In genomic region chr5:100526164-100526563, GRCm38 (mm10) we compare ENCODE assay signal across 10 mouse cellular contexts. TPM values are rescaled to one million over a fixed set of nuclear protein-coding genes. Genes with fewer than 3 reads are reported as not detected.
DNase-seq lines count a peak whose midpoint lies in the region; ATAC-seq and TF ChIP-seq lines count a peak whose summit lies in the region.
"Had no signal": no experiment of that assay in that cellular context is flagged by ENCODE, and none has a peak within 500 bp of the region (broad histone marks: within the 10 kb centered on the region; RNA-seq: fewer than 3 reads in every experiment).

No protein-coding gene starts in this region.

- H3K27me3 ChIP-seq in liver, postnatal 0 days (ENCODE audit: insufficient read depth, low read length): no peaks in the 10 kb centered on the region
- no peaks in the 10 kb centered on the region for H3K27me3 ChIP-seq in spleen, adult 2 months (ENCODE audit: control insufficient read depth, insufficient read depth, low read length)
- H3K27me3 ChIP-seq: stomach, embryonic 15.5 days had no signal

- intact Hi-C loops in left cerebral cortex, postnatal 10 days (cut with DNase I): no loop called here
- intact Hi-C loops in left cerebral cortex, postnatal 36 days (cut with DNase I): no loop called here

- H3K4me3 ChIP-seq in liver, postnatal 0 days (ENCODE audit: low read depth, low read length): no peak overlapping the region
- H3K4me3 ChIP-seq in spleen, adult 2 months (ENCODE audit: extremely low read depth, insufficient read depth, insufficient read length): peak overlapping the region; percentile 27; the same call in 1 of the 2 replicates
- H3K4me3 ChIP-seq: stomach, embryonic 15.5 days had no signal

- WGBS in liver, postnatal 0 days (ENCODE audit: insufficient replicate concordance): 32% methylated on average over 7 of the region's 7 CpGs
- WGBS in spleen, adult 2 months: 5% methylated on average over 7 of the region's 7 CpGs

- TF ChIP-seq EP300 in liver, postnatal 0 days (IDR thresholded peaks at IDR 0.05; ENCODE audit: low read depth): no peak

- peak; percentile 20; the same call in 1 of the 2 replicates for TF ChIP-seq CTCF in liver, postnatal 0 days (IDR thresholded peaks at IDR 0.05; ENCODE audit: low read depth)
- TF ChIP-seq CTCF in spleen, adult 2 months (IDR thresholded peaks at IDR 0.05; ENCODE audit: extremely low read depth, insufficient read depth, insufficient read length, insufficient replicate concordance): no peak

- no peak for TF ChIP-seq POLR2A in spleen, adult 2 months (IDR thresholded peaks at IDR 0.05; ENCODE audit: low read depth, low read length)

- peaks cover 26% of the 10 kb centered on the region for H3K36me3 ChIP-seq in liver, postnatal 0 days (replicated peaks; ENCODE audit: insufficient read depth, low read length)
- H3K36me3 ChIP-seq in spleen, adult 2 months (ENCODE audit: control insufficient read depth, insufficient read depth, low read length): peaks cover 22% of the 10 kb centered on the region

- H3K27ac ChIP-seq in liver, postnatal 0 days (ENCODE audit: low read depth): no peak overlapping the region
- H3K27ac ChIP-seq in spleen, adult 2 months (ENCODE audit: insufficient read depth, low read length): peak overlapping the region; percentile 63
- H3K27ac ChIP-seq: stomach, embryonic 15.5 days had no signal

- 0 out of 2 replicates have a peak, but pooled peaks cover 3% of the 10 kb centered on the region for H3K4me1 ChIP-seq in liver, postnatal 0 days (ENCODE audit: insufficient read depth)
- H3K4me1 ChIP-seq in spleen, adult 2 months (ENCODE audit: control insufficient read depth, insufficient read depth, insufficient read length): peaks cover 5% of the 10 kb centered on the region
- H3K4me1 ChIP-seq: stomach, embryonic 15.5 days had no signal

- peak; percentile 74 for ATAC-seq in liver, postnatal 0 days

- H3K9ac ChIP-seq in liver, postnatal 0 days (replicated peaks): no peak overlapping the region
- H3K9ac ChIP-seq: stomach, embryonic 15.5 days had no signal

- no peaks in the 10 kb centered on the region for H3K9me3 ChIP-seq in liver, postnatal 0 days (ENCODE audit: low read length)
- H3K9me3 ChIP-seq: stomach, embryonic 15.5 days had no signal

- H3K4me2 ChIP-seq in liver, postnatal 0 days (ENCODE audit: low read depth, low read length): 0 out of 2 replicates have a peak overlapping the region, but pooled peaks have one; percentile 22
- H3K4me2 ChIP-seq: stomach, embryonic 15.5 days had no signal

- DNase-seq in left cerebral cortex, postnatal 10 days (ENCODE audit: extremely low spot score in 1 of 2, low spot score in 2 of 2): peak; percentile 37 to 45
- DNase-seq in left cerebral cortex, postnatal 36 days (ENCODE audit: low spot score in 2 of 2): no peak
- peak; percentile 51 to 57 for DNase-seq in heart, adult 9 months (ENCODE audit: low spot score in 2 of 2)
- peak; percentile 42 for DNase-seq in liver, postnatal 0 days
- peak; percentile 67 for DNase-seq in spleen, adult 2 months (ENCODE audit: low read depth in 1 of 2, low spot score in 2 of 2)
- no peak for DNase-seq in cerebellum, postnatal 36 days
- no peak for DNase-seq in embryo, embryonic 11 days
- no peak for DNase-seq in c-Kit-positive CD71-positive TER-119-positive erythroid progenitor cells, embryonic 14.5 days (ENCODE audit: low spot score)

RNA-seq across cellular contexts. Expression of gene Cops4, which starts 8.1 kb away (rescaled TPM):
- total RNA-seq in left cerebral cortex, postnatal 10 days (2021): 10 to 100 TPM; 77.1 to 77.9 TPM
- total RNA-seq in left cerebral cortex, postnatal 36 days (2021): 10 to 100 TPM; 79.4 to 83.8 TPM
- polyA plus RNA-seq in liver, postnatal 0 days (2015; fragmentation: Nextera tagmentation; extraction: Ambion mirVana): 48.5 and 50.1 TPM in 2 replicates
- polyA plus RNA-seq in spleen, adult 2 months (2012; rRNA removed): 9.4 and 9.9 TPM in 2 replicates

RNA-seq across cellular contexts. Expression of gene Lin54, which starts 25.7 kb away (rescaled TPM):
- 10 to 100 TPM; 15.5 to 17.7 TPM for total RNA-seq in left cerebral cortex, postnatal 10 days (2021)
- total RNA-seq in left cerebral cortex, postnatal 36 days (2021): 10 to 100 TPM; 21.8 to 22.0 TPM
- 4.2 and 4.7 TPM in 2 replicates for polyA plus RNA-seq in liver, postnatal 0 days (2015; fragmentation: Nextera tagmentation; extraction: Ambion mirVana)
- polyA plus RNA-seq in spleen, adult 2 months (2012; rRNA removed): 3.4 and 4.1 TPM in 2 replicates

RNA-seq across cellular contexts. Expression of gene Plac8, which starts 45.9 kb away (rescaled TPM):
- not detected for total RNA-seq in left cerebral cortex, postnatal 10 days (2021)
- not detected for total RNA-seq in left cerebral cortex, postnatal 36 days (2021)
- polyA plus RNA-seq in liver, postnatal 0 days (2015; fragmentation: Nextera tagmentation; extraction: Ambion mirVana): 104 and 109 TPM in 2 replicates
- polyA plus RNA-seq in spleen, adult 2 months (2012; rRNA removed): 322 and 350 TPM in 2 replicates
- total RNA-seq: layer of hippocampus, postnatal 14 days had no signal

Comparison
In these comparisons a context has a peak if more than half of its experiments do, and no peak if none do; other contexts are left out.
1. DNase-seq: peak in left cerebral cortex, postnatal 10 days (2 of 2), heart, adult 9 months (2 of 2), liver, postnatal 0 days (single experiment) and spleen, adult 2 months (2 of 2); none in left cerebral cortex, postnatal 36 days (0 of 2), cerebellum, postnatal 36 days (0 of 2), embryo, embryonic 11 days (single experiment) and c-Kit-positive CD71-positive TER-119-positive erythroid progenitor cells, embryonic 14.5 days (single experiment).